Mouse (Mus musculus): ENCODE measurements around the gene Ahcyl1. TPM values are rescaled to one million over a fixed set of nuclear protein-coding genes. Genes with fewer than 3 reads are reported as not detected.

The Ahcyl1 gene
- polyA plus RNA-seq, 1 experiment from 2014 or later = 96.1 TPM

GRCm38 (mm10) chr3:107626751-107627150 lies 69.6 kb downstream of the Ahcyl1 start:
- Histone ChIP-seq H3K4me1 (ENCODE audit: insufficient read depth, low read length) (peaks cover 8% of the 10 kb centered on the region), H3K27me3 (ENCODE audit: insufficient read depth, low read length) (no peaks in the 10 kb centered on the region), H3K9me3 (ENCODE audit: low read length) (no peaks in the 10 kb centered on the region), H3K4me3 (ENCODE audit: low read length) (no peak overlapping the region), H3K4me2 (replicated peaks; ENCODE audit: low read depth, low read length) (no peak overlapping the region), H3K9ac (replicated peaks; ENCODE audit: low read length) (no peak overlapping the region), H3K36me3 (ENCODE audit: insufficient read depth, low read length) (peaks cover 55% of the 10 kb centered on the region), H3K27ac (ENCODE audit: low read length) (no peak overlapping the region)
- no peak for ATAC-seq (ENCODE audit: low FRiP score, low TSS enrichment)
- WGBS = 96% methylated on average over 8 of the region's 8 CpGs

GRCm38 (mm10) chr3:107625536-107625935 lies 70.8 kb downstream of the Ahcyl1 start:
- peaks cover 64% of the 10 kb centered on the region for H3K36me3 ChIP-seq (ENCODE audit: insufficient read depth, low read length)
- no peak overlapping the region for H3K4me2 ChIP-seq (replicated peaks; ENCODE audit: low read depth, low read length)
- ATAC-seq (ENCODE audit: low FRiP score, low TSS enrichment) = no peak
- H3K9ac ChIP-seq (replicated peaks; ENCODE audit: low read length) = no peak overlapping the region
- no peaks in the 10 kb centered on the region for H3K9me3 ChIP-seq (ENCODE audit: low read length)
- no peaks in the 10 kb centered on the region for H3K27me3 ChIP-seq (ENCODE audit: insufficient read depth, low read length)
- peaks cover 6% of the 10 kb centered on the region for H3K4me1 ChIP-seq (ENCODE audit: insufficient read depth, low read length)
- WGBS = 89% methylated on average over 8 of the region's 8 CpGs
- H3K4me3 ChIP-seq (ENCODE audit: low read length) = no peak overlapping the region
- H3K27ac ChIP-seq (ENCODE audit: low read length) = no peak overlapping the region

GRCm38 (mm10) chr3:107624424-107624823 lies 71.9 kb downstream of the Ahcyl1 start:
- no peak overlapping the region for H3K9ac ChIP-seq (replicated peaks; ENCODE audit: low read length)

GRCm38 (mm10) chr3:107622537-107622936 lies 73.8 kb downstream of the Ahcyl1 start:
- 94% methylated on average over 7 of the region's 7 CpGs for WGBS
- Histone ChIP-seq H3K9ac (replicated peaks; ENCODE audit: low read length) (no peak overlapping the region), H3K36me3 (ENCODE audit: insufficient read depth, low read length) (peaks cover 86% of the 10 kb centered on the region), H3K9me3 (ENCODE audit: low read length) (no peaks in the 10 kb centered on the region), H3K4me3 (ENCODE audit: low read length) (no peak overlapping the region), H3K4me2 (replicated peaks; ENCODE audit: low read depth, low read length) (no peak overlapping the region), H3K27me3 (ENCODE audit: insufficient read depth, low read length) (no peaks in the 10 kb centered on the region), H3K27ac (ENCODE audit: low read length) (no peak overlapping the region), H3K4me1 (ENCODE audit: insufficient read depth, low read length) (no peaks in the 10 kb centered on the region)
- ATAC-seq (ENCODE audit: low FRiP score, low TSS enrichment) = no peak

More at GRCm38 (mm10) chr3:107624424-107624823, 71.9 kb downstream of the Ahcyl1 start:
- WGBS = 95% methylated on average over 8 of the region's 8 CpGs
- Histone ChIP-seq H3K4me1 (ENCODE audit: insufficient read depth, low read length) (no peaks in the 10 kb centered on the region), H3K4me3 (ENCODE audit: low read length) (no peak overlapping the region), H3K27me3 (ENCODE audit: insufficient read depth, low read length) (no peaks in the 10 kb centered on the region), H3K4me2 (replicated peaks; ENCODE audit: low read depth, low read length) (no peak overlapping the region), H3K27ac (ENCODE audit: low read length) (no peak overlapping the region), H3K9me3 (ENCODE audit: low read length) (no peaks in the 10 kb centered on the region), H3K36me3 (ENCODE audit: insufficient read depth, low read length) (peaks cover 71% of the 10 kb centered on the region)
- ATAC-seq (ENCODE audit: low FRiP score, low TSS enrichment) = no peak

GRCm38 (mm10) chr3:107621286-107622075 lies 74.9 kb downstream of the Ahcyl1 start:
- Histone ChIP-seq H3K4me2 (replicated peaks; ENCODE audit: low read depth, low read length) (no peak overlapping the region), H3K27me3 (ENCODE audit: insufficient read depth, low read length) (no peaks in the 10 kb centered on the region), H3K27ac (ENCODE audit: low read length) (no peak overlapping the region), H3K4me3 (ENCODE audit: low read length) (no peak overlapping the region), H3K4me1 (ENCODE audit: insufficient read depth, low read length) (no peaks in the 10 kb centered on the region), H3K36me3 (ENCODE audit: insufficient read depth, low read length) (peaks cover 85% of the 10 kb centered on the region), H3K9me3 (ENCODE audit: low read length) (no peaks in the 10 kb centered on the region), H3K9ac (replicated peaks; ENCODE audit: low read length) (no peak overlapping the region)
- no peak for ATAC-seq (ENCODE audit: low FRiP score, low TSS enrichment)
- 86% methylated on average over 21 of the region's 21 CpGs for WGBS

- H3K9ac ChIP-seq (replicated peaks; ENCODE audit: low read length) = no peak overlapping the region
- WGBS = 85% methylated on average over 6 of the region's 6 CpGs
Measured at GRCm38 (mm10) chr3:107619911-107620310, 76.4 kb downstream of the Ahcyl1 start.

GRCm38 (mm10) chr3:107617800-107618199 lies 78.6 kb downstream of the Ahcyl1 start:
- H3K27me3 ChIP-seq (ENCODE audit: insufficient read depth, low read length) = no peaks in the 10 kb centered on the region
- peaks cover 83% of the 10 kb centered on the region for H3K36me3 ChIP-seq (ENCODE audit: insufficient read depth, low read length)
- H3K27ac ChIP-seq (ENCODE audit: low read length) = no peak overlapping the region
- H3K4me1 ChIP-seq (ENCODE audit: insufficient read depth, low read length) = no peaks in the 10 kb centered on the region
- ATAC-seq (ENCODE audit: low FRiP score, low TSS enrichment) = no peak
- H3K4me3 ChIP-seq (ENCODE audit: low read length) = no peak overlapping the region
- no peak overlapping the region for H3K4me2 ChIP-seq (replicated peaks; ENCODE audit: low read depth, low read length)
- WGBS = 93% methylated on average over 3 of the region's 3 CpGs
- no peak overlapping the region for H3K9ac ChIP-seq (replicated peaks; ENCODE audit: low read length)
- H3K9me3 ChIP-seq (ENCODE audit: low read length) = no peaks in the 10 kb centered on the region

More at GRCm38 (mm10) chr3:107619911-107620310, 76.4 kb downstream of the Ahcyl1 start:
- Histone ChIP-seq H3K27ac (ENCODE audit: low read length) (no peak overlapping the region), H3K9me3 (ENCODE audit: low read length) (no peaks in the 10 kb centered on the region), H3K36me3 (ENCODE audit: insufficient read depth, low read length) (peaks cover 85% of the 10 kb centered on the region), H3K4me2 (replicated peaks; ENCODE audit: low read depth, low read length) (no peak overlapping the region), H3K27me3 (ENCODE audit: insufficient read depth, low read length) (no peaks in the 10 kb centered on the region), H3K4me1 (ENCODE audit: insufficient read depth, low read length) (no peaks in the 10 kb centered on the region), H3K4me3 (ENCODE audit: low read length) (no peak overlapping the region)
- no peak for ATAC-seq (ENCODE audit: low FRiP score, low TSS enrichment)

Other genes with a start within 250 kb of the Ahcyl1 start
- 0.15 and 0.24 TPM in 2 replicates for gene Kcnc4, start 237.0 kb downstream of the Ahcyl1 start, polyA plus RNA-seq (2015; fragmentation: Nextera tagmentation; extraction: Ambion mirVana)
- gene Slc6a17, start 178.5 kb downstream of the Ahcyl1 start, polyA plus RNA-seq (2015; fragmentation: Nextera tagmentation; extraction: Ambion mirVana) = 2.8 and 3.8 TPM in 2 replicates
- gene Ubl4b, start 141.5 kb downstream of the Ahcyl1 start, polyA plus RNA-seq (2015; fragmentation: Nextera tagmentation; extraction: Ambion mirVana) = not detected in 2 replicates
- 0.09 TPM in 1 of 2 replicates, not detected in the other for gene Alx3, start 101.5 kb downstream of the Ahcyl1 start, polyA plus RNA-seq (2015; fragmentation: Nextera tagmentation; extraction: Ambion mirVana)
- gene Gm10961, start 65.2 kb downstream of the Ahcyl1 start, polyA plus RNA-seq (2015; fragmentation: Nextera tagmentation; extraction: Ambion mirVana) = not detected in 2 replicates
- gene Strip1, start 64.9 kb downstream of the Ahcyl1 start, polyA plus RNA-seq (2015; fragmentation: Nextera tagmentation; extraction: Ambion mirVana) = 46.8 and 46.9 TPM in 2 replicates
- 9.0 and 9.4 TPM in 2 replicates for gene Csf1, start 63.9 kb upstream of the Ahcyl1 start, polyA plus RNA-seq (2015; fragmentation: Nextera tagmentation; extraction: Ambion mirVana)
- not detected in 2 replicates for gene Eps8l3, start 180.7 kb upstream of the Ahcyl1 start, polyA plus RNA-seq (2015; fragmentation: Nextera tagmentation; extraction: Ambion mirVana)
- gene Gstm5, start 199.3 kb upstream of the Ahcyl1 start, polyA plus RNA-seq (2015; fragmentation: Nextera tagmentation; extraction: Ambion mirVana) = 170 and 171 TPM in 2 replicates
- 16.7 and 16.9 TPM in 2 replicates for gene Gstm7, start 235.3 kb upstream of the Ahcyl1 start, polyA plus RNA-seq (2015; fragmentation: Nextera tagmentation; extraction: Ambion mirVana)
- 8.2 and 9.6 TPM in 2 replicates for gene Gstm6, start 247.2 kb upstream of the Ahcyl1 start, polyA plus RNA-seq (2015; fragmentation: Nextera tagmentation; extraction: Ambion mirVana)

Data from kidney, embryonic 16.5 days (tissue).